Mouse (Mus musculus): ENCODE measurements around the gene Tmem156. TPM values are rescaled to one million over a fixed set of nuclear protein-coding genes. Genes with fewer than 3 reads are reported as not detected.

The Tmem156 gene
- total RNA-seq, 2 experiments from 2014 or later, result 0.27 to 0.50 TPM

DNA sequence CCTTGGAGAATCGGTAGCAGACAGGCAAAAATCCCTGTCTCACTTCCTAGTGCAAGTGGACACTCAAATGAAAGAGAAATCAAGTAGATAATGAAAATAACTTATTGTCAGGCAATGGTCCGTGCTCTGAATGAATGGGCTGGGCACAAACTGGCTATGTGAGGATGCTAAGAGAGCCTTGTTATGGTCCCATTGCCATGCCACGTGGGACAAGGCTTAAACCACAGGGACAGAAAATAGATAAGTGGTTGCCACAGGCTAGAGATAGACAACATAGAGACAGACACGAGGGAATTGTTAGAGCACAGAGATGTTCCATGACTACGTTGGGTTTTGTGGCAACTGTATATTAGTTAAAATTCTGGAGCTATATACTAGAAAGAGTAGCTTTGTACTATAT, 9.3 kb upstream of the Tmem156 start:
- intact Hi-C loops (cut with DNase I), result no loop called here
- no peak for DNase-seq (ENCODE audit: low spot score in 2 of 2)

DNA sequence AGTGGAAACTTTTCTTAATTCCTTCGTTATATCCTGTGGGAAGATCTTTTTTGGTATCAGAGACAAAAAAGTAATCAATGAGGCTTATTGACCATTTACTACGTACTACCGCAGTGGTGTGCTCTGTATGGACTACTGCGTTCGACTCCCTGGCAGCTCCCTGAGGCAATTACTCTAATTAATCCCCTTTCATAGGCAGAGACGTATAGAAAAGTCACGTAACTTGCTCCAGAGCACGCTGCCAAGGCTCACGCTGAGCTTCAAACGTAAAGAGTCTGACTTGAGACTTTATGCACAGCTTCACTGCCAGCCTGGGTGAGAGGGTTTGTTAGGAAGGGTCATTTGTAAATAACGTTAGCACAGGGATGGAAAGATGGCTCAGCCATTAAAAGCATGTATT, 8.1 kb upstream of the Tmem156 start:
- intact Hi-C loops (cut with DNase I), result no loop called here
- DNase-seq (ENCODE audit: low spot score in 2 of 2), result no peak

DNA sequence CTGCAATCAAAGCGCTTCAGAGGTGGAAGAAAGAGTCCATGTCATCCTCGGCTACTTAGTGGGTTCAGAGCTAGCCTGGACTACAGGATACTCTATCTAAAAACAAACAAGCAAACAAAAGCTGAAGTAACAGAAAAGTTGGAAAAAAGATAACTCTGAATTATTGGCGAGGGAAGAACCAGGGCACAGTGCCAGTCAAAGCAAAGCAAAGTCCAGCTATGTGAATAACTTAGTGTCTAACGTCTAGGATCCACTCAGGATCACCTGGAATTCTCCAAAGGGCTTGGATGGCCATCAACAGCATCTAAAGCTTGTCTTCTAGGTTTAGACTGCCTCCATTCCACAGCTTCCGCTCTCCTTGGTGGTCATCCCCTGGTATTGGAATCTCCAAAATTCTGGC, 5.5 kb upstream of the Tmem156 start:
- intact Hi-C loops (cut with DNase I), result no loop called here
- DNase-seq (ENCODE audit: low spot score in 2 of 2), result no peak

DNA sequence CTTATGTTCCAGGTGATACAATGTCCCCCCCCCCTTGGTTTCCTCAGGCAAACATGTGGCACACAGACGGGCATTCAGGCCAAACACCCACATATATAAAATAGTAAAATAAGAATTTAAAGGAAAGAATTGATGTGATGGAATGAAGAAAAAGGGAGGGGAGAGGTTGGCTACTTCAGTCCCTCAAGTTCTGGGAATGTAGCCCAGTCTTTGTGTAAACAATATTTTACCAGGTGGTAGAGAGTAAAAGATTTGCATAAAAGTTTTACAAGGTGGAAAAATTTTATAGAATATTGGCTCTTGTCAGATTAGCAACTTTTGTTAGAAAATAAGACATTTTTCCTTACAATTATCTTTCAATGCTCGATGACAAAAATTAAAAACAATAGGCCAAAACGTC, 4.9 kb upstream of the Tmem156 start:
- intact Hi-C loops (cut with DNase I), result no loop called here
- DNase-seq (ENCODE audit: low spot score in 2 of 2), result no peak

DNA sequence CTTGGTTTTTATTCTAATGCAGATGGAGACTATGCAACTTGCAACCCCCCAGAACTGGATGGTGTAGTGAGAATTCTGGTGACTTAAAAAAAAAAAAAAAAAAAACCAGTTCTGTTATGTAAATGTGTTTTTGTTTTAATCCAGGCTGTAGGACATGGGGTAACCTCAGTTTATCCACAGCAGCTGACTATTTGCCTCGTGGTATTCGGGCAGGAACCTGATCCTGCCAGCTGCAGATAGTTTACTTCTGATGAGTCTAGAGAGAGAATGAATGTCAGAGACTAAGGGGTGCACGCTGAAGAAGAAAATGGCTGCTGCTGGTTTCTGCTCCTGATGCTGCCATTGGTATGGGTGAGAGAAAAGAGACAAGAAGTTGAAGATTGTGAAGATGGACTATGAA, 4.2 kb upstream of the Tmem156 start:
- DNase-seq (ENCODE audit: low spot score in 2 of 2), result no peak
- intact Hi-C loops (cut with DNase I), result no loop called here

DNA sequence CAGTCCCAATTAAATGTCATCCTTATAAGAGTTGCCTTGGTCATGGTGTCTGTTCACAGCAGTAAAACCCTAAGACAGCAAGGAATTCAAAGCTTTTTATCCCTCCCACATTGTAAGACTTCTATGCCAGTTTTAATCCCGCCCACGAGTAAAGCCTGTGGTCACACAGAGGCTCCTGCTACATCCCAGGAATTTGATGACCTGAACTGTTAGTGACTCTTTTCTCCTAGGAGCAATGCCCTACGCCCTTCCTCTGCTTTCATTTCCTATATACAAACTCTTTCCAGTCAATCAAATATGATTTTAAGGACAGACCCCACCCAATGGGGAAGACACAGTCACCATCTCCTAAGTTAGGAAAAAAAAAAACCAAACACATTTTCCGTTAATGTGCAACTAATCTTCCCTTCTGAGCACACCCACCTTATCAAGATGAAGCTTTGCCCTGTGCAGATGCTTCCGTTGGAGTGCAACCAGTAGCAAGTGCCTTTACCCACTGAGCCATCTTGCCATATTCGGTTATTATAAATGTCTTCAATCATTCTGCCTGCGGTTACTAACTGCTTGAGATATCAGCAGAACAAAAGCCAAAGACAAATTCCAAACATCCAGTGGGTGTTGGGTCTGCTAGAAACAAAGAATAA, 3.1 kb upstream of the Tmem156 start:
- intact Hi-C loops (cut with DNase I), result no loop called here

DNA sequence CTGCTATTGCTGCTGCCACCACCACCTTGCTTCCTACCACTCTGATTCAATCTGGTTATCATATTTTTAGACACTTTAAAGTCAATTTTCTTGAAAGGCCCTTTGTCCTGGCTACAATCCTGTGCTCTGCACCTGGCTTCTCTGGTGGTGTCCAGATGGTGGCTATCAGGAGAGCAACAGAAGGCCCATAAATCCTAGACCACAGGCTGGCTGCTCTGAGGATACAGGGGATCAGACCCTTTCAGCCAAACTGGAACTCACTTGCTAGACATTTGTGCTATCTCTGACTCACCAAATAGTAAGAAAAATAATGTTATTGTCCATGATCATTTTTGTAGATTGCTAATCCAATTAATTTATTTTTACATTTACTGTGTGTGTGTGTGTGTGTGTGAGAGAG, 1.8 kb upstream of the Tmem156 start:
- intact Hi-C loops (cut with DNase I), result no loop called here
- DNase-seq (ENCODE audit: low spot score in 2 of 2), result no peak

More for the DNA sequence above, 3.1 kb upstream of the Tmem156 start:
- no peak for DNase-seq (ENCODE audit: low spot score in 2 of 2)

DNA sequence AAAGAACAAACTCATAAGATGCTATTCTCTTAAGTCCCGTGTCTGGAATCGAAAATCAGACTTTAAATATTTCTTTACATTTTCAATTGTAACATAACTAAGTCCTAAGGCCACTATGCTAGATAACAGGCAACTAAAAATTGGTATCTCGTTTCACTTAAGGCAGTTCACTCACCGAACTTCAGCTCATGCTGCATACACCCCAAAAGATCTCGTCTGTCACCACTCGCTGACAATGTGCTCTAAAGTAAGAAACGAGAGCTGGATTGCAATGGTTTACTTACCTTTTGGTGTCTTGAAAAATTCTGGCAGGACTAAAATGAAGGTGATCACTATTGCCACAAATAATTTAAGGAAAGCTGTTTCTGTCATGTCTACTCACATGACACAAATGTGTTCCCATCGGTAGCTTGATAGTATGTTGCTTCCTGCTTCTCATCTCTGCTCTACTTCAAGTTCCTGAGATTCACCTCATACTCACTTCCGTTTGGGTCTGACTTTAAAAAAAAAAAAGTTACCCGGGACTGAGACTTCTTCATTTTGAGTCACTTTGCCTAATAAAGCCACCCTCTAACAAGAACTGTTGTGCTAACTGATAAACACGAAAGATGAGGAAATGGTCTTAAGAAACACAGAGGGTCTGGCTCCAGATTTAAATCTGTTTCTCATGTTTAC, 611 bp downstream of the Tmem156 start:
- DNase-seq (ENCODE audit: low spot score in 2 of 2), result no peak
- intact Hi-C loops (cut with DNase I), result no loop called here

DNA sequence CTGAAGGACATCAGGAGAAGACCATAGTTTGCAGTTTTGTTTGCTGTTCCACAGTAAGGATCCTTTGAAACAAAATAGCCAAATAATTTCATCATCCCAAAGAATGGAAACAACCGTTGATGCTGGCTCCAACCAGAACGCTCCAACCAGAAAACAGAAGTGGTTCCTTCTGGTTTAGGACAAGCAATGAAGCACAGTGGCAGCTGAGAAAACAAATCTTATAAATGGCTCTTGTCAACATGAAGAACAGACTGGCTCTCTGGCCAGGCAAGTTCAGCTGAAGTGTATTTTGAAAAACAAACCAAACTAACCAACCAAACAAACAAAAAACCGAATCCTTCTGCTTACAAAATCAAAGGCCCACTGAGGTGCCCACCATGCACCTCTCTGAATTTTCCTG, 2.2 kb downstream of the Tmem156 start:
- intact Hi-C loops (cut with DNase I), result no loop called here
- no peak for DNase-seq (ENCODE audit: low spot score in 2 of 2)

DNA sequence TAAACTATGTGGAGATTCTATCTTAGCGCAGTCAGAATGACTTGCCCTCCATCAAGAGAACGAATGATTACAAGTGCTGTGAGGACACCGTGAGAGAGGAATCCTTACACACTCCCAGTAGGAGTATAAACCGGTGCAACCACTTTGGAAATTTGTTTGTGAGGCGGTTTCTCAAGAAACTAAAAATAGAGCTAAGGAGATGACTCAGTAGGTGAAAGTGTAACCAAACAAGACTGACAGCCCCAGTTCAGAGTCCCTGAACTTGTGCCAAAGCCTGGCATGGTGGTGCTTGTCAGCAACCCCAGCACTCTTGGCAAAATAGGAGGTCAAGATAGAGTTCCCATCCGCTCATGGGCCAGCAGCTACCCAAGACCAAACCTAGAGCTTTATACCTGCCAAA, 5.4 kb downstream of the Tmem156 start:
- intact Hi-C loops (cut with DNase I), result no loop called here
- DNase-seq (ENCODE audit: low spot score in 2 of 2), result no peak

DNA sequence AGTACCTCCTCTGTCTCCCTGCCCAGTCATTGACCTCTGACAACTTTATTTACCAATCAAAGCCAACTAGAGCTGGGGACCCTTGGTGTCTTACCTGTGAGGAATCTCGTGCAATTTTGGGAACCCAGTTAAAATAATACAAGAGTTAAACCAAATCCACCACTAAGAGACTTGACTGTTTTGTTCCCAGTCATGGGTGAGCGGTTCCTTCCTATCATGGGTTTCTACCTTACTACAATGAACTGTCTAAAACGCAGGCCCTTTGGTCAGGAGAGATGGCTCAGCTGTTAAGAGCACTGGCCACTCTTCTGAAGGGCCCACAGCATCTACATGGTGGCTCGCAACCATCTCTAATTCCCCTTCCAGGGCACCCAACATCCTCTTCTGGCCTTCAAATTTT, 10.1 kb downstream of the Tmem156 start:
- DNase-seq (ENCODE audit: low spot score in 2 of 2), result no peak
- intact Hi-C loops (cut with DNase I), result no loop called here

DNA sequence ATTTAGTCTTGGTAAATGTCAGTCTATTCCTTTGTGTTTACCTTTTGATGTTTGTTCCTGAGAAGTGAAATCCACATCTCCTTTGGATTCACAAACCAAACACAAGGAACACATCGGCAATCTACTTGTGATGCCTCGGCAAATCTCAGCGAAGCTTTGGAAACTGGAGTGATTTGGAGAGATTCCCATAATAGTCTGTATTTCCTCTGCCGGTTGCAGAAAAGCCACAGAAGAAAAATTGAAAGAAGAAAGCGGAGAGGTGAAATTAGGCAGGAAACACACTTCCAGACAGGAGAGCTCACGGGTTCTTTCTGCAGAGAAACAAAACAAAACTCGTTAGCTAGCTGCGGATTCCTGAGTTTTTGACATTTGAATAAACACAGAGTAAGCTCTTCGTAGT, 12.1 kb downstream of the Tmem156 start:
- intact Hi-C loops (cut with DNase I), result loop anchor here (5.0 kb wide), 1 partner anchor 57 kb away; no protein-coding TSS in a partner anchor
- DNase-seq (ENCODE audit: low spot score in 2 of 2), result peak; percentile 12 to 32

DNA sequence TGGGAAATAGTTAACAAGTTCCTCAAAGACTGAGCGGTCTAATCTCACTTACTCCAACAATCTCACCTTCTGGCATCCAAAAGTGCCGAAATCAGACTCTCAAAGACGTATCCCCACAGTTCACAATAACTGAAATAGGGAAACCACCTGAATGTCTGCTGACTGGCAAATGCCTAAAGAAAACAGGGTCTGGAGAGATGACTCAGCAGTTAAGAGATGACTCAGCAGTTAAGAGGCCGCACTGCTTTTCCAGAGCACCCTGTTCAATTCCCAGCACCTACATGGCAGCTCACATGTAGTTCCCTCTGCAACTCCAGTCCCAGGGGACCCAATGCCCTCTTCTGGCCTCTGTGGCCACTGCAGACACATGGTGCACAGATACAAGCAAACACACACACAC, 13.9 kb downstream of the Tmem156 start:
- intact Hi-C loops (cut with DNase I), result loop anchor here (5.0 kb wide), 1 partner anchor 59 kb away; no protein-coding TSS in a partner anchor
- DNase-seq (ENCODE audit: low spot score in 2 of 2), result no peak

DNA sequence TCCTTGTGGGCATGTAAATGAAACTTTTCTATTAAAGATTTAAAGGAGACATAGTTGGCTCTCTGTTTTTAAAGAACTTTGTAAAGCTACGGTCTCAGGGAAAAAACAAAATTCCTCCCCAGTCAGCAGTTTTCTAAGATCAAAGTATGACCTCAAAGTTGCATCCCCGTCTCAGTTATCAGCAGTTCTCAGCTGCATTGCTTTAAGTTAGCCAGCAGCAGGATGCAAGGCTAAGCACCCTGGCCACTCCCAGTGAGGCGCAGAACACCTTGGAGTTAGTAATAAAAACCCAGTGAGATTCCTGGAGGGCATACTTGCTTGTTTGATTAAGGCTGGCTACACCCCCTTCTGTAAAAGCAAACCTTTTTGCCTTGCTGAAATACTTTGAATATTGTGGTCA, 15.2 kb downstream of the Tmem156 start:
- no peak for DNase-seq (ENCODE audit: low spot score in 2 of 2)
- intact Hi-C loops (cut with DNase I), result loop anchor here (5.0 kb wide), 1 partner anchor 61 kb away; no protein-coding TSS in a partner anchor

DNA sequence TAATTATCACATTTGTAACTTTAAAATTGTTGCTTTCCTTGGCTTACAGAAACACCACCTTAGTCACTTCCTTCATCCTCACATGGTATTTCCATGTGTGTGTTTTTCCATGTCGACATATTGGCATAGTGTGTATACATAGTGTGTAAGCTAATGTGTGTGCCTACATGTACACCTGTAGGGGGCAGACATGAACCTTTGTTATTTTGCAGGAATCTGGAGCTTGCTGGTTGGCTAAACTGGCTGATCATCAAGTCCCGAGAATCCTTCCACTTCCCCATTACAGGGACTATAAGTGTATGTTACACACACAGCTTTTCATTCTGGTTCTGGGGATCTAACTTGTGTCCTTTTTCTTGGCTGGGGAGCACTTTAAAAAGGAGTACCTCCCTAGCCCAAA, 15.8 kb downstream of the Tmem156 start:
- intact Hi-C loops (cut with DNase I), result loop anchor here (5.0 kb wide), 1 partner anchor 61 kb away; no protein-coding TSS in a partner anchor
- no peak for DNase-seq (ENCODE audit: low spot score in 2 of 2)

DNA sequence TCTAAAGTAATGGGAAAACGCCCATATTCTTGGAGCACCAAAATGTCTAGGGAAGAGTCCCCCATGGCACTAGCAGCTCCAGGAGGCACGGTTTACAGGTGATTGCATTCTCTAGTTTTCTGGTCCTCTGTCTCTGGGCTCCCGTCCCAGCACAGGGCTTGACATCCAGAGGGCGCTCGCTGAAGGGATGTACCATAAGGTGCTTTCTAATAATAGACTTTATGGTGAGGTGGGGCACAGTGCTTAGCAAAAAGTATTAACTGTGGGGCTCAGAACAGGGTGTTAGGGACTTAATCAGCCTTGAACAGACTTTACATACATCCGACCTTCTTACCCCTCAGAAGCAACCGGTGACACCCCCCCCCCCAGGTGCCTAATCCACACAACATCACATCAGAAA, 17.2 kb downstream of the Tmem156 start:
- DNase-seq (ENCODE audit: low spot score in 2 of 2), result no peak
- intact Hi-C loops (cut with DNase I), result loop anchor here (5.0 kb wide), 1 partner anchor 63 kb away; no protein-coding TSS in a partner anchor

DNA sequence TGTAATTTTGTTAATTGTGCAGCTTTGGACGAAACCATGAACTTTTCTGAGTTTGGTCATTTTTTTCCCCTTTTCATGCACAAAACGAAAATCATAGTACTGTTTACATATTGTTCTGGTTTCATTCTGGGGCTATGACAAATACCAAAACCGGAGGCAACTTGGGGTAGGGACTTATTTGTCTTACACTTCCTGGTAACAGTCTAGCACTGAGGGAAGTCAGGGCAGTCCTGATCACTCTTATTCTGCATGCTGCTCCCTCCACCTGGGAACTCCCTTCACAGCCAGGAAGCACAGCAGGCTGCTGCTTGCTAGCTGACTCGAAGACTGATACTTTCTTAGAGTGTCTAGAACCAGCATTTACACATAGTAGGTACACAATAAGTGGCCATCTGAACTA, 18.7 kb downstream of the Tmem156 start:
- no peak for DNase-seq (ENCODE audit: low spot score in 2 of 2)

DNA sequence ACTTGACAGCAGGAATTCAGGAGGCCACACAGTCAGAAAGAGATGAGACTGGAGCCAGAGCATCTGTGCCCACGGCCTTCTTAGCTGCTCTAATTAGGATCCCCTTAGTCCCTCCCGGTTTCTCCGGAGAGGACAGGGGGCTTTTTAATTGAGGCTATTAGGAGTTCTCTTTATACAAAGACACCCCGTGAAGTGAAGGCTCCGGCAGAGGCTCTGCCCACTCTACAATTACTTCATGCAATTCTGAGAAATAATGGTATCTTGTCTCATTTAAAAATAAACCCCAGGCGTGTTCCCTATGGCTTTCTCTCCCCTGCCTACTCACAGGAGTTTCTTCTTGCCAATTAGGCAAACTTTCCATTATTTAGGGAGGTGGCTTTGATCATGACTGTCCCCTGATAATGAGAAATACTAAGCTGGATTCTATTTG, 20.2 kb downstream of the Tmem156 start:
- intact Hi-C loops (cut with DNase I), result no loop called here
- no peak for DNase-seq (ENCODE audit: low spot score in 2 of 2)

More for the DNA sequence above, 18.7 kb downstream of the Tmem156 start:
- intact Hi-C loops (cut with DNase I), result no loop called here

DNA sequence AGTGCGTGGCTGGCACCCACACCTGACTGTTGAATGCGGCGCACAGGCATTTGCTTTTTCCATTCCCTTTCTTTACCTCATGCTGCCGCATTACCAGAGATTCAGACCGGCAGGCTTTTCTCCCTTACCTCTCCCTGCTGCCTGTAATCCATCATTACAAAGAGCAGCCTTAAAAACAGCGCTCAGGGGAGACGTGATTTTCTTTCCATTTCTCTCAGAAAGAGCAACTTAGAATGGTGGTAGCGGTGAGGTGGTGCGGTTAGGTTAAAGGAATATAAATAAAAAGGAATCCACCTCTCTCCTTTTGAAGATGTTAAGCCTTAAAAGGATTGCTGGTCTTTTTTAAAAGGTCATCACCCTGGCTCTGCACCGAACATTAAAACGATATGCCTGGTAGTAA, 22.1 kb downstream of the Tmem156 start:
- DNase-seq (ENCODE audit: low spot score in 2 of 2), result no peak
- intact Hi-C loops (cut with DNase I), result no loop called here

DNA sequence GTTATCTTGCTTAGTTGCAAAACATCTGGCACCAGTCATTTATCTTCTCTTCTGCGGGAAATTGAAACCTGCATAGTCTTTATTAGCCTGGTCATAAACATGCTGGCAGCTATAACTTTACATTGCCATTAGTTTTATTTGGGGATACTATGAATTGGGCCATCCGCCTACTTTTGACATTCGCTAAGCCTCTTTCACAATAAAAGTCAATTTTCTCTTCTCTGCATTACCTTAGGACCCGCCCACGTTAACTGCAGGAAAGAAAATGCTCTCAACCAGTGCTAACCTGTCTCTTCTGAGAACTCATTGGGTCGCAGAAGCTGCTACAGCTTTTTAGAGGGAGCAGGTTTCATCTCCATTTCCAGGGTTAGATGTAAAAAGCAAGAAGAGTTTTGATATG, 23.8 kb downstream of the Tmem156 start:
- intact Hi-C loops (cut with DNase I), result no loop called here
- no peak for DNase-seq (ENCODE audit: low spot score in 2 of 2)

DNA sequence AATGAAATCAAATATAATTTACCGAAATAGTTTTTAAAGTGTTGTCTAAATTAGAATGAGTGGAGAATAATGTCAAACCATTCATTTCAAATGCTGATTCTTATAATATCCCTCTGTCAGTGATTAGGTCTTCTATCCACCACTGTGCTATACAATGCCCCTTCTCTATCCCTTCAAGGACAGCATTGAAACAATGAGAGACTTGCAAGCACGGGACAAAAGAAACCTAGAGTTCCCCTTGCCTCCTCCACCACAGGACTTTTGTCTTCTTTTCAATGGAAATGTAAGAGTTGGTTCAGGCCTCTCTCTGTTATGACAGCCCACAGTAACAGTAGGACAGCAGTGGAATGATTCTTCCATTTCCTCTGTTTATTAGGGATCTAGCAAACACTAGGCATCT, 28.7 kb downstream of the Tmem156 start:
- intact Hi-C loops (cut with DNase I), result no loop called here
- DNase-seq (ENCODE audit: low spot score in 2 of 2), result no peak
